Mouse (Mus musculus) testis, adult 2 months (tissue): ENCODE measurements around the gene Npc2. TPM values are rescaled to one million over a fixed set of nuclear protein-coding genes. Genes with fewer than 3 reads are reported as not detected.

ENCODE experiments used
- H3K27ac ChIP-seq: fragments of 200-500 bp; 2 replicates; pipeline ENCODE4 v1.5.1; 2012; ENCODE audit warnings: low read depth, low read length; ENCODE audit not compliant: control insufficient read depth, insufficient read depth
- H3K27me3 ChIP-seq: fragments of 200-500 bp; 2 replicates; pipeline ENCODE4 v1.6.1; 2012; ENCODE audit warnings: mild to moderate bottlenecking, low read length, moderate library complexity; ENCODE audit not compliant: control insufficient read depth, insufficient read depth
- H3K36me3 ChIP-seq: fragments of 200-500 bp; 2 replicates; pipeline ENCODE4 v1.6.1; 2012; ENCODE audit warnings: mild to moderate bottlenecking, low read length; ENCODE audit not compliant: control insufficient read depth, insufficient read depth
- H3K4me1 ChIP-seq: fragments of 200-500 bp; 2 replicates; pipeline ENCODE4 v1.6.1; 2012; ENCODE audit warnings: low read length; ENCODE audit not compliant: control insufficient read depth, insufficient read depth
- H3K4me3 ChIP-seq: fragments of 200-500 bp; 2 replicates; pipeline ENCODE4 v1.5.1; 2012; ENCODE audit warnings: low read depth, mild to moderate bottlenecking, low read length, moderate library complexity, mixed read lengths; ENCODE audit not compliant: control insufficient read depth
- CTCF ChIP-seq: fragments of 200-500 bp; IDR thresholded peaks from 2 replicates; pipeline ENCODE4 v1.5.1; 2012; ENCODE audit warnings: low read depth, mild to moderate bottlenecking, inconsistent platforms, low read length, moderate library complexity; ENCODE audit not compliant: control insufficient read depth, insufficient read depth, insufficient replicate concordance
- POLR2A ChIP-seq: fragments of 200-500 bp; IDR thresholded peaks from 2 replicates; pipeline ENCODE4 v1.6.1; 2012; ENCODE audit warnings: low read depth, mild to moderate bottlenecking, inconsistent platforms, low read length, moderate library complexity; ENCODE audit not compliant: control insufficient read depth
- polyA plus RNA-seq: library from polyadenylated mRNA; depleted of rRNA; stranded (reverse); fragments of >200 nt; gene quantifications from 2 replicates; pipeline ENCODE4 v1.2.3, GENCODE M21; 2012; rRNA removed

The Npc2 gene
- polyA plus RNA-seq: 43.4 and 56.6 TPM in 2 replicates

GRCm38 (mm10) chr12:84772726-84773441 lies at the start of gene Npc2, which contains the start of gene Isca2:
TSS of gene Npc2 (minus strand) at chr12:84773152.
TSS of gene Isca2 (plus strand) at chr12:84773251.
- Histone ChIP-seq H3K4me3 (peak within 1 kb of the TSS; percentile 98), H3K36me3 (no peaks in the 10 kb centered on the region), H3K27ac (peak within 1 kb of the TSS; percentile 97), H3K4me1 (peaks cover 4% of the 10 kb centered on the region), H3K27me3 (no peaks in the 10 kb centered on the region)
- peak; percentile 91 for TF ChIP-seq POLR2A
- TF ChIP-seq CTCF: no peak

- Histone ChIP-seq H3K4me3 (no peak overlapping the region), H3K4me1 (no peaks in the 10 kb centered on the region; the same call in 1 of the 2 replicates), H3K36me3 (no peaks in the 10 kb centered on the region), H3K27me3 (no peaks in the 10 kb centered on the region), H3K27ac (no peak overlapping the region)
- TF ChIP-seq POLR2A: no peak
- TF ChIP-seq CTCF: no peak
These were observed 46.5 kb upstream of the Npc2 start for GRCm38 (mm10) chr12:84819236-84820168.

GRCm38 (mm10) chr12:84818496-84818895 lies 45.5 kb upstream of the Npc2 start:
- TF ChIP-seq CTCF (peak; percentile 45; the same call in 1 of the 2 replicates), POLR2A (no peak)
- Histone ChIP-seq H3K4me1 (no peaks in the 10 kb centered on the region; the same call in 1 of the 2 replicates), H3K27me3 (no peaks in the 10 kb centered on the region), H3K36me3 (no peaks in the 10 kb centered on the region), H3K27ac (no peak overlapping the region), H3K4me3 (no peak overlapping the region)

GRCm38 (mm10) chr12:84814663-84815325 lies 41.8 kb upstream of the Npc2 start:
- H3K4me3 ChIP-seq: no peak overlapping the region
- no peaks in the 10 kb centered on the region; the same call in 1 of the 2 replicates for H3K4me1 ChIP-seq
- no peak overlapping the region for H3K27ac ChIP-seq
- TF ChIP-seq POLR2A (no peak), CTCF (no peak)
- H3K27me3 ChIP-seq: no peaks in the 10 kb centered on the region
- H3K36me3 ChIP-seq: no peaks in the 10 kb centered on the region

- Histone ChIP-seq H3K36me3 (no peaks in the 10 kb centered on the region), H3K4me1 (no peaks in the 10 kb centered on the region), H3K4me3 (no peak overlapping the region), H3K27me3 (no peaks in the 10 kb centered on the region), H3K27ac (no peak overlapping the region)
- TF ChIP-seq CTCF (no peak; the same call in 1 of the 2 replicates), POLR2A (no peak)
These were observed 40.8 kb upstream of the Npc2 start for GRCm38 (mm10) chr12:84813773-84814172.

- TF ChIP-seq CTCF (peak; percentile 8; the same call in 1 of the 2 replicates), POLR2A (no peak)
- H3K27ac ChIP-seq: no peak overlapping the region
These were observed 39.1 kb upstream of the Npc2 start for GRCm38 (mm10) chr12:84812004-84812403.

GRCm38 (mm10) chr12:84811510-84811909 lies 38.6 kb upstream of the Npc2 start:
- Histone ChIP-seq H3K27me3 (no peaks in the 10 kb centered on the region), H3K36me3 (no peaks in the 10 kb centered on the region), H3K27ac (no peak overlapping the region), H3K4me1 (no peaks in the 10 kb centered on the region), H3K4me3 (no peak overlapping the region)
- TF ChIP-seq POLR2A: no peak

More at GRCm38 (mm10) chr12:84812004-84812403, 39.1 kb upstream of the Npc2 start:
- no peaks in the 10 kb centered on the region for H3K36me3 ChIP-seq
- no peaks in the 10 kb centered on the region for H3K27me3 ChIP-seq
- H3K4me1 ChIP-seq: no peaks in the 10 kb centered on the region
- no peak overlapping the region for H3K4me3 ChIP-seq
